Mouse (Mus musculus) frontal cortex, postnatal 25 days (tissue): Measurements from ENCODE around the gene Klhl29.

ENCODE experiments used
- DNase-seq, 2 experiments: peaks; one replicate each; pipeline ENCODE4 v3.0.0; 2022; ENCODE audit warnings: low spot score in 2 of 2

The Klhl29 gene

DNA sequence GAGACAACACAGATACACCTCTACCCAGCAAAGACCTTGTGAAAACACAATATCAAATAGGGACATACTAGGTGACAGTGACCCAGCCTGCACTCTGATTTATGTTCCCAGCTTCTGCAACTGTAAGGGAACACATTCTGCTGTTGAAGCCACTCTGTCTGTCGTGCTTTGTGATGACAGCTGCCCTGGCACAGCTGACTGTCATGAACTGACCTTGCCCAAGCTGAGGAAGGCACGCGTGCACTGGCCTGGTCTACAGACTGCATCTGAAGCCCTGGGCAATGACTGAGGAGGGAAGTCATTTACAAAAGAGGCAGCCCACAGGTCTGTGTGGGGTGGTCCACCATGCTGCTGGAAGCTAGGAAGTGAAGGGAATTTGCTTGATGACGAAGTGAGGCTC, 246.3 kb downstream of the Klhl29 start:
- no peak for DNase-seq

DNA sequence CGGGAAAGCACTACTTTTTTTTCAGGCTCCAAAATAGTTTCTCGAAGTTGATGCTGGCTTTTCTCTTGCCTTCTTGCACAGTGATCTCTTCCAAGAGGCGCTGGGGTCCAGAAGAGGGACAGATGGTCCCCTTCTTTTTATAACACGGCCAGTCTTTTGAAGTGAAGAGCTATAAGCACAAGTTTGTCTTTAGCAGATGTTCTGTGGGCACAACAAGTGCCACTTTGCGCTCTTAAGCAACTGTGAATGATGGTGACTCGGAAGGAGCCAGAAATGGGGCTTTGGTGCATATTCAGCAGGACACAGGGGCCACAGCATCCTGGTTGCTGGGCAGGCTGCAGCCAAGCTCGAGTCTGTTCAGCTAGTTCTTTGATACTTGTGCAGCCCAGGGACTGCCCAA, 249.6 kb downstream of the Klhl29 start:
- no peak for DNase-seq

DNA sequence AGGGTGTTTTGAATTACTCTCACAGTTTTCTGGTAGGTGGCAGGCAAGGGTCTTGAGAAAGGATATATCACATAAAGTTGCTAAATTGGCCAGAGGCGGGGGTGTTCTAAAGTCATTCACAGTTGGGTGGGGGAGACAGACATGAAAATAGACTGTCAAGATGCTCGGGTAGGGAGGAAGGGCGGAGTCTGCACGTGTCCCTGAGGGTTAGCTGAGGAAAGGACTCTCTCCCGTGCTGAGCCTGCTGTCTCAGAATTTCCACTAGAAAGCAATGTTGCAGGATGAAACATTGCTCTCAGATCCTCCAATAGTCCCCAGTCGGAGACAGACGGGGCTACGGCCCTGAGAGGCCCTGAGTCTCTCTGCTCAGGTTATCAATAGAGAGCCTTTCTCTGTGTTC, 252.5 kb downstream of the Klhl29 start:
- no peak for DNase-seq

DNA sequence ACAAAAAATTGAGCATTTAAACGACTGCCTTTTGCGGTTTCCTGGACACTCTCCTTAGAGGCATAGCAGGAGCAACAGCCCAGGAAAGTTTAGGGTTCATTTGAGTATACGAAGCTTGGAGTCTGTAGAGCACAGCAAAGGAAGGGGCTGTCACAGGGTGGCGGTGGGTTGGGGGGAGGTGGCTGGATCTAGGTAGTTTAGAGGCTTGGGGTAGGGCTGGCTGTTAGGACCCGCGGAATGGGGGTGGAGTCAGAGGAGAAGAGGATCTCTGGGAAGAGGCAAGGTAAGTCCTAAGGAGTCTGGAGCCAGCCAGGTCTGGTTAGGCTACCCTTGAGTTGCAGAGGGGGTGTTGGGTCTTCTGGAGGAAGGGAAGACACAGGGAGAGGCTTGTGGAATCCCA, 255.2 kb downstream of the Klhl29 start:
- no peak for DNase-seq

DNA sequence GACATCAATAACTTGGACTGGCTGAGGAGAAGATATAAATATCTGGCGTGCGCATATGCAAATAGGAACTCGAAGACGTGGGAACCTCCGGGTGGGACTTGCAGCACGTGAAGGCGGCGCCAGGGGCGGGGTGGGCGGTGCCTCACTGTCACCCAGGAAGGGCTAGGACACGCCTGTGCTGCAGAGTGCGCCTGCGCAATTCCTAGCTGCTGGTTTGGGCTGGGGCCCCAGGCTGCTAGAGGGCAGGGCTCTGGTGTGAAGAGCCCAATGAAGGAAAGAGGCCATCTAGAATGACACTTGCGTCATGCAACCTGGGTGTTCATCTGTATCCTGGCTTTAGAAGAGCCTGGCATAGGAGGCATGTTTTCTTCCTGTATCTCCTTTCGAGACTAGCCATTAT, 255.8 kb downstream of the Klhl29 start:
- peak; percentile 85 to 89 for DNase-seq

DNA sequence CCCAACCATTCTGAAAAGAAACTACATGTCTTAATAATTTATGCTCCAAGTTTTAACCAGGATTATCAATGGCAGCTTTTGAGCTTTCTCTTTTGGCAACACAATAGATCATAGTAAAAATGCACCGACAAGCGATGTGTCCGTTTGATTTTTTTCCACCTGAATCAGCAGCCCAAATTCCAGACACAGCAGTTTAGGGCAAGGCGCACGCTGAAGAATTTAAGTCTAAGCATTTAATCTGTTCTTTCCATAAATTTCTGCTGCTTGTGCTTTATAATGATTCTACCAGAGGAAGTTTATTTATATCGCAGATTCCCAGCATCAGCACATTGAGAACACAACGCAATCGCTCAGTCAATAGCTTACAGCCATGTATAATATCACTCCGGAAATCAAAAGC, 256.2 kb downstream of the Klhl29 start:
- no peak for DNase-seq

DNA sequence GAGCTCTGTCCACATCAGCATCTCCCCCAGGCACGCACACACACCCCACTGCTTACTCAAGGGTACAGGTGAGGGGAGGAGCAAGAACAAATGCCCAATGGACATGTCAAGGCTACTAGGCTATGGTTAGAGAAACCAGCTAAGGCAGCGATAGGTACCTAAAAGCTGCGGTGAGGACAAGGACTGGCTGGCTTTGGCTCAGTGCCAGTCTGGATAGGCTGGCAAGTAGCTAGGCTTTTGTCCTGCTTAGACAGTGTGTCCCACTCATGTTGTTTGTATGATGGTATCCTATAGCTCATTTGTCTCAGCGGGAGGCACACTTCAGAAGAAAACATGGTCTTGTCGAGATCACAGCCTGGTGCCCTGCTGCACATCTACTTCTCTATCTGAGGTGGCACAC, 258.9 kb downstream of the Klhl29 start:
- no peak for DNase-seq

DNA sequence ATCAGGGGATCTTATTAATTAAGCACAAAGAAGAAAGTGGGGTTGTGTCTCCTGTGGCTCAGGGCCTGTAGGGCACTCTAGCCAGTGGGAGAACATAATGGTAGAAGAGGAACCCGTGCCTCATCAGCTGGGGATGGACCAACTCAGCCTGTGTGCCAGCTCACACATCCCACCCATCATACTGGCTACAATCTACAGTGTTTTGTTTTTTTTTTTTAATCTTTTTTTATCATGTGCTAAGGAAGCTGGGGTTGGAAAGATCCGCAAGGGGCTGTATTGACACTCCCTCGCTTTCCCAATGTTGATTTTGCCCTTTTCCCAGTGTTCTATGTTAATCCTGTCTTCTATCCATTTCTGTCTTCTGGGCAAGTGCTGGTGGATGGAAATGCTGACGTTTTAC, 260.9 kb downstream of the Klhl29 start:
- DNase-seq = no peak

DNA sequence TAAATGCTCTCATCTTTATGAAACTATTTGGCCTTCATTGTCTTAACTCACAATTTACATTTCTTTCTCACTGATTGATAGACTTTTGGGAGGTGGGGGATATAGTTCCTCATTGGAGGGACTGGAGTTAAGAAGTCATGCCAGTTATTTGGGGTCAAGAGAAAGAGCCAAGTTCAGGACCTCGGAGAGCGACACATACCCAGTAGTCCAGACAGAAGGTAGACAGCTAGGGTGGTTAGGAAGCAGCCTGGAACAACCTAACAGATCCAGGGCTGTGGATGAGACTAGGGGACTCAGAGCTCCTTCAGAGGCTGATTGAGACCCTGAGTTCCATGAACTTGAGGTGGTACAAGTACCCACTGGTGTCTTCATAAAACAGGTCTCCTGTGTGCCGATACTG, 264.1 kb downstream of the Klhl29 start:
- DNase-seq = no peak

DNA sequence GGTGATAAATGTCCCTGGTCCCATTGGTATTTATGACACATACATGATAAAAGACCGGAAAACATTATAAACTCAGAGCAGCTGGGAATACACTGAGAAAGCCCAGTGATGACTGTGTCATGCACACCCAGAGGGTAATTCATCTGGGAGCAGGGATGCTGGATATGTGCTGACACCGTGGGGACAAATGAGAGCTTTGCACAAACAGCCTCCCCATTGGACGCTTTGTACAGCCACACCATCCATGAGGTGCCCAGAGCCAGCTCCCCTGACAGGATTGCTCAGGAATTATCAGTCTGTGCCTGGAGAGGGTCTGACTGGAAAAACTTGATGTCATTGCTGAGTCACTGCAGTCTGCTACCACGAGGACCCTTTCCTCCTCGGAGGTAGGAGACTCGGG, 266.9 kb downstream of the Klhl29 start:
- DNase-seq = no peak

DNA sequence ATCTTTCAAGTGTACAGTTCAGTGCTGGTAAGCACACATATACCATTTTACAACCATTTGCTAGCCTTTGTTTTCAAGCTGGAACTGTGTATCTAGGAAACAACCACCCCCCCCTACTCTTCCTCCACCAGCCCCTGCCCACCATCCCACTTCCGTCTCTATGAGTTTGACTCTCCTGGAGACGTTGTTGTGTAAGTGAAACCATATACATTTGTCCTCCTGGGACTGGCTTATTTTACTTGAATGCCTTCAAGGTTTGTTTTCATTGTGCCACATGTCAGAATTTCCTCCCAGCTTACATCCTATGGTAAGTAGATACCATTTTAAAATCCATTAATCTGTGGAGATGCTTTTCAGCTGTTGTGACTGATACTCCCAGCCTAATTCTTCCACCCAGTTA, 267.7 kb downstream of the Klhl29 start:
- no peak for DNase-seq

DNA sequence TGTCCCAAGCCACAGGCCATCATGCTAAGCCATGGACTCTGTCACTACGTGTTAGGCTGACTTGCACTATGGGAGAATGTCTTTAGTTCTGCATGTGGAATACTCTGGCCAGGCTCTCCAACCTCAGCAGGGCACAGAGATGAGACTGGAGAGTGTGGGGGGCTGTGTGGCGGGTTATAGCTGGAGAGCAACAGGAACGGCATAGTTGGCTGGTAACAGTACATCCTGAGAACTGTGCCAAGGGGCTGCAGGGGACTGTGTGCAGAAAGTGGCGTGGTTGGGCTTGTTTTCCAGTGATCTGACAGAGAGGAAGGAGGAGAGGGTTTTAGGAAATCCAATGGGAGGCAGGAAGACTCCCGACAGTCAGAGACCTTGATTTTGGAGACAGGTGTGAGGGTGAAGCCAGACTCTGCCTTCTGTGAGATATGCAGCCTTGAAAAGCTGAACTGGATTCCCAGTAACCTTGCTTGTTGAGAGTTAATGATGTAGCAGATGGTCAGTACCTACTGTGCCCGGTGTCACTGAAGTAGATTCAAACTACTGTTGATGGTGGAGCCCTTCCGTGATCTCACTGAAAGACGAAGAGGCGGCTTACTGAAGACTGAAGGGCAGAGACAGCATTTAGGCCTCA, 270.9 kb downstream of the Klhl29 start:
- DNase-seq = no peak

DNA sequence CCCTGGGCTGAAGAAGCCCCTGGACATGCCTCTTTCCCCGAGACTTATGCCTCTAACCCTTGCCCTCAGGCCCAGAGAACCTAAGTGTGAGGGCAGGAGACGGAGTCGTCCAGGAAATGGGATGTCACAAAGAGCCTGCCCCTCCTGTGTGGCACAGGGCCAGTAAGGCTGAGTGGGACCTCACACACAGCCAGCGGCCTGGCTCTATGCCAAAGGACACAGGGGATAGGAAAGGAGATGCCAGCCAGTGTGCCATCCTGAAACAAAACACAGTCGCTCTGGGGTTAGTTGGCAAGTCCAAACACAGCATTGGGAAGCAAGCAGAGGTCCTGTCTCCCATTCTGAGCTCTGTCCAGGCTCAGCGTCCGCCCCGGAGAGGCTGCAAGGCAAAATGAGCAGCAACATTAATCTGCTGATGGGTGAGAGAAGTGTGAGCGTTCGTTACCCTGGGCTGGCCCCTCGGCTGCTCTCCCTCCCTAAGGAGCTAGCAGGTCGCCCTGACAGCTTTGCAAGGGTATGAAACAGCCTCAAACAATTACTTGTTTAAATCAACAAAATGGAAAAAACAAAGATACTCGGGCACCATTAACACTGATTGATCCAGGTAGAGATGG, 274.0 kb downstream of the Klhl29 start:
- DNase-seq = no peak

DNA sequence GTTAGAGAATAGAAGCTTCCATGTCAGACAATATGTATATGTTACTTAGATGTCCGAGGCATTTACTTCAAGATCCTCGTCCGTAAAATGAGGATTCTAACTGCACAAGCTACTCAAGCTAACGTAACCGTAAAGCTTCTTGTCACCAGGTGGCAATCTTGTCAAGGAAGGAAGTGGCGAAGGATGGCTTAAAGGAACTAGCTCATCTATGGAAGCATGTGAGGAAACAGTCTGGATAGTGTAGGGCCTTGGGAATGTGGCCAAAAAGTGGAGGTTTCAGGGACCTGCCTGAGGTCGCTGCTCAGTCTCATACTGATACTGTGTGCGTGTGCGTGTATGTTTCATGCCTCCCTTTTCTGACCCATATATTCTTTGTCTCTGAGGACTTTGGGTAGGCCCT, 275.9 kb downstream of the Klhl29 start:
- no peak for DNase-seq

DNA sequence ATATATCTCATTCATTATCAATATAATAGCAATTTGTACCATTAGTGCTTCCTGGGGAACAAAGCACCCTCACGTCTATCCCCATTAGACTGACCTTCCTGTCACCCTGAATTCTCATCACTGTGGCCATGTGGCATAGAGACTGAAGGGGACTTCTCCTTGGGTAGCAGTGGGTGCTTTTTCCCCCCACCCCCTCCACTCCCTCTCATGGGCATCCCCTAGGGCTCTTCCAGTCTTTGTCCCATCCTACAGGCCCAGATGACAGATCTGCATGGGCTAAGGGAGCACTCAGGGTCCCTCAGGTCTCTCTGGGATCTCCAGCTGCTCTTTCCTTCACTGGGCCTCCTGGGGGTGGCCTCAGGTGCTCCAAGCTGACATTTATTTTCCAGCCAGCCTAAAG, 286.8 kb downstream of the Klhl29 start:
- no peak for DNase-seq

DNA sequence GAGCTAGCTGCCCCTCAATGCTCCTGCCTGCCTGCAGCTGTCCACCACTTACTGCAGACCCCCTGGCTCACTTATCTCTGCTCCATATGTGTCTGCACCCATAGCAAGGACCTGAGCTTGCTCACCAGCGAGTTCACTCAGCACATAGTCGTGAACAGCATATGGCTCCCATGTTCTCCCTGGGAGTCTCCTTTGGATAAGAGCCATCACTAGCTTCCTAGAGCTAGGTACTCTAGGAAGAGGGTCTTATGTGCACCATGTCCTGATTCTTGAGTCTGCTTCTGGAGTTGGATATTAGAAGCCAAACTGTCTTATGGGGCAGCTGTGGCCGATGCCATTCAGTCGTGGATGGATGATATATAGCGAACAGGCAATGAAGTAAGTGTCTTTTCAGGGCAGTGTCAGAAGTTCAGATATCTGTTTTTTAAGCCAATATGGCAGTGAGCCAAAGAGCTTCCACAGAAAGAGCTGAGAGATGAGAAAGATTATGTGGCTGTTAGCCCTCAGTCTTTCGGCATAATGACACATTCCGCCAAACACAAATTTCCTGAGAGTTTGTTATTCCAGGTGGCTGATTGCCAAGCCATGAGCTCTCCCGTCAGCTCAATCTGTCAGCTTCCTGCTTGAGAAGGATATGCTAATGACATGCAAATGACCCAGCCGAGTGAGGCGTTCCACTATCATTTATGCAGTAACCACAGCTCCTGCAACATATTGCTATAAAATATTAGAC, 287.5 kb downstream of the Klhl29 start:
- DNase-seq = no peak

DNA sequence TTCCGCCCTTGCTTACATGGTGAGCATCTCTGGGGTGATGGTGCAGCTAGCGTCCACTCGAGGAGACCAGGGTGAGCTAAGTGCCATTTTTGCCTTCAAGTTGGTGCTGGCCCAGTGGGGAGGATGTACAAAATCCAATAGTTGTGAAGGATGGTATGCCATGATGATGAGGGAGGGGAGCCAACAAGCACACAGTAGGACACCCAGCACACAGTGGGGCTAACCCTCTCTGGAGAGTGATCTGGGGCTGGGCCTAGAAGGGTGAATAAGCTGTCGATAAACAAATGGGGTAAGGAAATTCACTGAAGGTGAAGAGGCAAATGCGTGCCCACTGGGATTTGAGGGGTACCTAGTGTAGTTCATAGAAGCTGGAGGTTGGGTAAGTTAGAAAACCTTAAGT, 290.8 kb downstream of the Klhl29 start:
- no peak for DNase-seq

DNA sequence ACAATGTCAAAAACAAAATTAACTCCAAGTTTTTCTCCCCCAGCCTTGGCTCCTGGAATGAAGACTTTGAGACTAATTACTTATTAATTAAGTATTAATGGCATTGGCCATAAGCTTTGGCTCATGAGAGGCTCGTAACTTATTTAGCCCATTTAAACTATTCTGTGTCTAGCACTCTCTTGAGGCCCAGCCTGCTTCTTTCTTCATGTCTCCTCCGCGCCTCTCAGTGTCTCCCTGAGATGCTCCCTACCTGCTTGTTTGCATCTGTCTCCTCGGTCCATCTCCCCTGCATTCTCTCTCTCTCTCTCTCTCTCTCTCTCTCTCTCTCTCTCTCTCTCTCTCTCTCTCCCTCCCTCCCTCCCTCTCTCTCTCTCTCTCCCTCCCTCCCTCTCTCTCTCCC, 294.0 kb downstream of the Klhl29 start:
- DNase-seq = no peak

DNA sequence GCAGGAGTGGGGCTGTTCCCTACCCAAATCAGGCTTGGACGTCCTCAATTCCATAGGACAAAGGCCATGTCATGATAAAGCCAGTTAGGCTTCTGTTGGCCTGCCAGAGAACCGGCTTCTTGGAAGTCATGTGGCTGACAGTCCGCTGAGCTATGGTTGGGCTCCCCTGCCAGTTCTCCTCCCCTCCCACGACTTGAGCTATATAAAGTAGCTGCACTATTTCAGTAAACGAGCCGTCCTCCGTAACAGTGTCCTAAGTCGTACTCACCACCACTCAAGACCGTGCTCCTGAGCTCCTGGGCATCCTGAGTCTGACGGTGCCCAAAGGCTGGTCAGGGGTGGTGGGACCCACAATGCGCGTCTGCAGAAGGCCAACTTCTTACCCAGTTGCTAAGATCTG, 302.3 kb downstream of the Klhl29 start:
- no peak for DNase-seq

DNA sequence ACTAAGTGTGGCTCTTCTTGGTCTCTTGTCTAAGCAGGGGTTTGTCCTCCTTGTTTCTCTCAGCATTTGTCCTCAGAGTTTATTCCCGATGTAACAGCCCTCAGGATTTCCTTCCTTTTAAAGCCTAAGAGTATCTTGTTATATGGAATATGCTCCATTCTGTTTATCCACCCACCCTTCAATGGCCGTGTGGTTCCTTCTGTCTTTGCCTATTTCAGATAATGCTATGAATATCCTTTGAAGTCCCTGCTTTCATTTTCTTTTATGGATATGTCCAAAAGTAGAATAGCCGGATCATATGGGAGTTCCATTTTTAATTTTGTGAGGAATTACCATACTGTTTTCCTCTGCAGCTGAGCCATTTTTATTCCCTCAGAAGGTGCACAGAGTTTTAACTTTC, 305.4 kb downstream of the Klhl29 start:
- DNase-seq = no peak

DNA sequence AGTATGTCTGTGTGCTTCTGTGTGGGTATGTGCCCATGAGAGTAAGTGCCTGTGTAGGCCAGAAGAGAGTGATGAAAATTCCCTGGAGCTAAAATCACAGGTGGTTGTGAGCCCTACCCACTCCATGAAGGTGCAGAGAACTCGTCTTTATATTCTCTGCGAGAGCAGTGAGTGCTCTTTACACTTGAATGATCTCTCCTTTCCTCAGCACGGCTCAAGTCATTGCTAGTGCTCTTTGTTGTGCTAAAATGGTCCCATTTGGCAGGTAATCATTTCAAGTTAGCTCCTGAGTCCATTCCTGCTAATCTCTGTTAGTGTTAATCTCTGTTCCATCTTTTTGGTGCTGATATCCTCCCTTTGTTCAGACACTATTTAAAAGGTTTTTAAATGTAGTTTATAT, 307.9 kb downstream of the Klhl29 start:
- DNase-seq = no peak

DNA sequence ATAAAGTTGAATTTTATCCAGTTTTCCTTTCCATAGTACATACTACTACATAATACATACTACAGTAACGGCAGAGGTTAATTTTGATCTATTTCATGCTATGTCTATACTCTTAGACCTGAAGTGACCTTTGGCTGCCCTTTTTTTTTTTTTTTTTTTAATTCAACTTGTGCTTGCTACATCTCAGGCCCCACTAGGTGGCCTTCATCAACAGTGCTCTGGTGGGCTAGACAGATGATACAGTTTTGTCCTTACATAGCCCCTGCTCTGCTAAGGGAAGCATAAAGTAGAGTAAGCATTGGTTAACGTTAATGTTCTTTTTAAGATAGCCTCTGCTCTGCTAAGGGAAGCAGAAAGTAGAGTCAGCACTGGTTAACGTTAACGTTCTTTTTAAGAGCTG, 327.4 kb downstream of the Klhl29 start:
- no peak for DNase-seq

DNA sequence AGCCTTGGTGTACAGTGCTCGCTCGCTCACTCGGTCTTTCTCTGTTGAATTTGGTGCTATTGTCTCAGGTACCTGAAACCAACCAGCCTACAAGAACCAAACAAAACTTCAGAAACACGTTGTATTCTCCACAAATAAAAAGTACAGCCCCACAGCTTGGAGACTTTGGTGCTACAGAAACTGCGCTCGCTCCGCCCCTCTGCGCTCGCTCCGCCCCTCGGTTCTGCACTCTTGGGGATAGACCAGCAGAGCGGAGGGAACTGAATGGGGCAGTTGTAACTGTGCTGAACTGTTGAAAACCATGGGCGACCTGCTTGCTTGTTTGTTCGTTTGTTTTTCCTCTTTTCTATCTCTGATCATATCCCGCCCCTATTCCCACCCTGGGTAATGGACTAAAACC, 331.3 kb downstream of the Klhl29 start:
- DNase-seq = no peak

DNA sequence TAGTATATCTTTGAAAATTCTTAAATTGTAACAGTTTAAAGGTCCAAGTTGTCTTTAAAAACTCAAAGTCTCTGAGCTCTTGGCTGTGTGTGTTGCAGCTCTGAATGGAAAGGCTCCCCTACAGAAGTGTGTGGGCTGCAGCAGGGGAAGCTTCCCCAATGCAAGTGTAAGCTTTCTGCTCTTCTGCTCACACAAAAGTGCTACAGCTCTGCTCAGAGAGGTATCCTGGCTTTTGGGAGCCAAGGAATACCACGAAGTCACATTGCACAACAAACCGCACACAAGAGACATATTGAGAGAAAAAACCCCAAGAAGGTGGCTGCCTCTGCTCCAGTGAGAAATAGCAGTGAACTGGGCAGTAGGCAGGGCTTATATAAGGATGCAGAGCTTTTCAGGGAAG, 337.5 kb downstream of the Klhl29 start:
- no peak for DNase-seq
